Mouse (Mus musculus) gastrocnemius, postnatal 36 days (tissue): ENCODE data around the gene Borcs5. TPM values are rescaled to one million over a fixed set of nuclear protein-coding genes. Genes with fewer than 3 reads are reported as not detected.
"Not testable (repeated sequence)": the region's sequence is repeated elsewhere in the genome, so short reads cannot be mapped to it uniquely, and the experiment has no call there.

Experiments used
- DNase-seq, 2 experiments: peaks; one replicate each; pipeline ENCODE4 v3.0.0; 2022
- intact Hi-C: fragments of 180-260 bp; cut with DNase I; formaldehyde crosslinking; loops from one replicate; pipeline ENCODE4 v1.15.1; 2025
- total RNA-seq, 2 experiments: library from RNA; stranded (reverse); gene quantifications; 2 replicates each; pipeline ENCODE4 v1.2.3; 2021

Borcs5 gene
- total RNA-seq, 2 experiments from 2014 or later, result 13.0 to 15.9 TPM

DNA sequence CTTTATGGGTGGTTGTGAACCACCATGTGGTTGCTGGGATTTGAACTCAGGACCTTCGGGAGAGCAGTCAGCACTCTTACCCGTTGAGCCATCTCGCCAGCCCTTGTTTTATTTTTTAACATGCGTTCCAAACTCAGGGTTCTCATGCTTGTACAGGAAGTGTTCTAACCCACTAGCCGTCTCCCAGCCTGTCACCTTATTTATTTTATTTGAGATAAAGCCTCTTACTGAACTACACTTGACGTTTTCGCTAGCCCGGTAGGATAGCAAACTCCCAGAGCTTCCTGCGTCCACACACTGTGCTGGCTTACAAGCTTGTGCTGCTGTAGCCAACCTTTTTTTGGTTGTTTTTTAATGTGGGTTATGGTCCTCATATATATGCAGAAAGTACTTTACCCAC lies 26.5 kb downstream of the Borcs5 start:
- intact Hi-C loops, result no loop called here
- no peak for DNase-seq

DNA sequence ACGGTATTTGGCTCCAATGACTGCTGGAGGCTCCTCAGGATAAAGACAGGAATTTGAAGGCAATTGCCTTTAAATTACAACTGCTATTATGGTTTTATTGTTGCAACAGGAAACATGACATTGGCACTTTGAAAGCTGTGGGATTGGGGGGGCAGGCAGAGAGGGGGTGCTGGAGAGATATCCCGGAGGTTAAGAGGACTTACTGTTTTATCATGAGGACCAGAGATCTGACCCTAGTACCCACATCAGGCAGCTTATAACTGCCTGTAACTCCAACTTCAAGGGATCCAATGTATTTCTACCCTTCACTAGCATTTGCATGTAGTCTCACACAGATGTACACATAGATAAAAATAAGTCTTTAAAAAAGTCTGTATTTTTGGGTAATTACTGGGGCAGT lies 29.2 kb downstream of the Borcs5 start:
- intact Hi-C loops, result no loop called here
- no peak for DNase-seq

GRCm38 (mm10) chr6:134669179-134669865 lies 30.0 kb downstream of the Borcs5 start:
- DNase-seq, result no peak
- intact Hi-C loops, result no loop called here

- intact Hi-C loops, result no loop called here
- DNase-seq, result no peak
Measured at GRCm38 (mm10) chr6:134670881-134671411, 31.6 kb downstream of the Borcs5 start.

GRCm38 (mm10) chr6:134673712-134674111 lies 34.4 kb downstream of the Borcs5 start:
- DNase-seq, intact Hi-C loops: not testable (repeated sequence)

- intact Hi-C loops, result no loop called here
- no peak for DNase-seq
Measured at GRCm38 (mm10) chr6:134677504-134677903, 38.2 kb downstream of the Borcs5 start.

DNA sequence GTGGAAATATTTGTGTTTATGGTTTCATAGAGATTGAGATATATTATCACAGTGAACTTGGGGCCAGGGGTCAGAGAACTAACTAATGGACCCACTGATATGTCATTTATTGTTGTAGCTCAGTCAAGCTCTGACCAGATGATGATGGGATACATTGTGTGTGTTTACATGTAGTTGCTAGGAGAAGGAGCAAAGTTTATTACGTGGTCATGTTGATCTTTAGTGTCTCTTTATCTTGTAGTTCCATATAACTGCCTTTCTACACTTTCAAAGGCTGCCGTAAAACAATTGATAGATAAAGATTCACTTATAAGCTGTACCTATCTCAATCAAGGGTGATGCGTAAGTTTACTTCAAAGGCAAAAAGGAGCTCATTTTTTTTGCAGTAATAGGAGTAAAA lies 38.7 kb downstream of the Borcs5 start:
- no peak for DNase-seq
- intact Hi-C loops, result no loop called here

- intact Hi-C loops, DNase-seq: not testable (repeated sequence)
Measured at GRCm38 (mm10) chr6:134679330-134679729, 40.0 kb downstream of the Borcs5 start.

DNA sequence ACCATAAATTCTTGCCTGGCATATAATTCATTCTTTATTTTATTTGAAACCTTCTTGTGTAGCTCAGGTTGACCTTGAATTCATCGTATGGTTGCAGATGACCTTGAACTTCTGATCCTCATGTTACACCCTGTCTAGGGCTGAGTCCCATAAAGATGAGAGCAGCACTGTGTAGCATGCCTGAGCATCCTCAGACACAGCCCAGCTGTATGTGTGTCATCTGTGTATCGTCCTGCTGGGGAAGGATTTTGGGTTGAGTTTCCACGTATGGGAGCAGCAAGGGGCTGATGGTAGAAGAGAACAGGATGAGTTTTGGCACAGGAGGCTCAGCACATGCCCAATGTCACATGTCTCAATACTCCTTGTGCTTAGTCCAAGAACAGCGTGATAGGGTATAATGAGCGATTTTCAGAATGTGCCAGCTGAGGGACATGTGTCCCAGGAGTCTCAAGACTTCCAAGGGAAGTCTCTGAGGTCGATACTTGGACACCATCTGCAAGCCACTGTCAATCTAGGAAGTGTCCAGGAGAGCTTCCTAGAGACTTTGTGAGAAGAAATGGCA lies 45.1 kb downstream of the Borcs5 start:
- DNase-seq, result no peak
- intact Hi-C loops, result no loop called here

DNA sequence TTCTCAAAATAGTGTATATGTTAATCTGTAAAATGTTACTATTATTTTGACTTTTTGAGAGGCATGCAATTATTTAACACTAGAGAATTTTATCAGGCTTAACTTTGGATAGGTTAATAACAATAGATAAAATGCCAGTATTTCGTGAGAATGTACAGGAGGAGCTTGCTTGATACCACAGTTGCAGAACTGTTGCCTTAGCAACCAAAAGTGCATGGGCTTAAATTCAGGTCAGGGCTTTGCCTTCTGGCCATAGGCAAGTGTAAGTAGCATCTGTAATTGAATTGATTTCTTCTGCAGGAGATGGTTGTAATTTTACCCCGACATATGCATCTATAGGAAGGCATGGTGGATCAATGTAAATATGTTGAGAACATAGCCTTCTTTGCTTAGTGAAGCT lies 45.7 kb downstream of the Borcs5 start:
- intact Hi-C loops, result no loop called here
- no peak for DNase-seq

- no peak for DNase-seq
- intact Hi-C loops, result no loop called here
Measured at GRCm38 (mm10) chr6:134685515-134685914, 46.2 kb downstream of the Borcs5 start.

- intact Hi-C loops, result no loop called here
- DNase-seq, result no peak
Measured at GRCm38 (mm10) chr6:134694498-134694897, 55.2 kb downstream of the Borcs5 start.

GRCm38 (mm10) chr6:134694988-134695387 lies 55.7 kb downstream of the Borcs5 start:
- DNase-seq, result no peak
- intact Hi-C loops, result no loop called here

DNA sequence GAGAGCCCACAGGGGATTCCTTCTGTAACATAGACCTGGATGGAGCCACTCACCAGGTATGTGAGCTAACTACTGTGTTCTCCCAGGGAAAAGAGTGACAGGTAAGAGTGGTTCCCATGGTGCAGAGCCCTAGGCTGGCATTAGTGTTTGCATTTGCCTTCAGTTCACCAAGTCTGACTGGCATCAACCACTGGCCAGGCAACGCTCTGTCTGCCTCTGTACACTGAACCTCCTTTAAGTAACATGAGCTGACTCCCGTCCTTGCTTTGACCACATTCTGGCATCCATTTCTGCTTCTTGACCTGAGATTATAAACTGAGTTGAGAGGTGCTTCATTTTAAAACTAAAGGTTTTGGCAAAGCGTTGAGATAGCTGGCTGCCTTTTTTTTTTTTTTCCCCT lies 56.3 kb downstream of the Borcs5 start:
- intact Hi-C loops, result no loop called here
- DNase-seq, result no peak

- peak; percentile 65 to 82 for DNase-seq
- intact Hi-C loops, result no loop called here
Measured at GRCm38 (mm10) chr6:134696146-134696545, 56.8 kb downstream of the Borcs5 start.

GRCm38 (mm10) chr6:134696554-134696953 lies 57.2 kb downstream of the Borcs5 start:
- intact Hi-C loops, result no loop called here
- DNase-seq, result no peak

GRCm38 (mm10) chr6:134698243-134698642 lies 58.9 kb downstream of the Borcs5 start:
- intact Hi-C loops, result no loop called here
- no peak for DNase-seq

- DNase-seq, result no peak
- intact Hi-C loops, result no loop called here
Measured at GRCm38 (mm10) chr6:134700451-134701210, 61.3 kb downstream of the Borcs5 start.

DNA sequence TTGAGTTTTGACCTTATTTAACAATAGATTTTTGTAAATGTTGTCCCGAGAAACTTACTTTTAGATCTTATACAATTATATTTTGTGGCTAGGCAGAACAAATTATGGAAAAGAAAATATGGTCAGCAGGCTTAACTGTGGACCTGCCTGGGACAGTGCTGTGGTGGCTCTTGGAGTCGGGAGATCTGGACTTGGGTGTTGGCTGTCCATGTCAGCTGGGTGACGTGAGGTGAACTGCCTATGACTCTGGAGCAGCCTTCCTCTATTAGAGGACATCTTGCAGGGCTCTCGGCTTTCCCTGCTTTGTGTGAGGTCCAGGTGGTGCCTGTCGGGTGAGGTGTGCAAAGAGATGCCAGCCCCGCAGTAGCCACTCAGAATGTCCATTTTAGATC lies 61.9 kb downstream of the Borcs5 start:
- no peak for DNase-seq

DNA sequence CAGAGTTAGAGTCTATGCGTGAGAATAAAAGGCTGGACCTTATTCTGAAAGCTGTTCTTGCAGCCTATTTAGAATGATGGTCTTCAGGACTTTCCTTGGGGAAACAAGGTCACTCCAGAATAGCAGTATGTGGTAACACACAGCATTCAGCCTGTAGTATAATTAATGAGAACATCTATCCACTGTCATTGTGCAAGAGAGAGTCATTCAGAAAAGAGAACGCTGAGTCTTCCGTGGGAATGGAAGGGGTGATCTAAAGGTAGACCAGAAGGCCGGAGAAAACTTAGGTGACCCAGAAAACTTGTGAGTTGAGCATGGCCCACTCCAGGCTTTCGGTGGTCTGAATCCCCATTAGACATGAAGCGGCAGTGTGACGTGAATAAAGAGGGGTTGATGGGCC lies 62.9 kb downstream of the Borcs5 start:
- DNase-seq, result no peak
- intact Hi-C loops, result no loop called here

More for the DNA sequence above, 61.9 kb downstream of the Borcs5 start:
- intact Hi-C loops, result no loop called here

GRCm38 (mm10) chr6:134703053-134703690 lies 63.9 kb downstream of the Borcs5 start:
- intact Hi-C loops, result no loop called here
- DNase-seq, result no peak
